Mouse (Mus musculus) heart, postnatal 0 days (tissue): ENCODE measurements around the gene Klhdc4.

Experiments
- CTCF ChIP-seq: IDR thresholded peaks from 2 replicates; pipeline ENCODE4 v1.5.1; 2016; ENCODE audit warnings: antibody characterized with exemption, control low read depth, low read depth
- EP300 ChIP-seq: IDR thresholded peaks from 2 replicates; pipeline ENCODE4 v1.6.1; 2016; ENCODE audit warnings: antibody characterized with exemption, low read depth

GRCm38 (mm10) chr8:121828376-121829023 is 869 bp downstream of the Klhdc4 start:
- no peak for TF ChIP-seq CTCF
- no peak for TF ChIP-seq EP300
